Mouse (Mus musculus) MEL-GATA-1-ER (cell line): Measurements from ENCODE around the gene Notch4.
A peak's percentile ranks its signal among the peaks of the same experiment; 100 is the strongest.
"Not testable (repeated sequence)": the region's sequence is repeated elsewhere in the genome, so short reads cannot be mapped to it uniquely, and the experiment has no call there.

ENCODE experiments used
- DNase-seq: peaks from one replicate; pipeline ENCODE4 v3.0.0-alpha.2; 2012; ENCODE audit warnings: low read depth; ENCODE audit errors: extremely low read depth

Notch4 gene

DNA sequence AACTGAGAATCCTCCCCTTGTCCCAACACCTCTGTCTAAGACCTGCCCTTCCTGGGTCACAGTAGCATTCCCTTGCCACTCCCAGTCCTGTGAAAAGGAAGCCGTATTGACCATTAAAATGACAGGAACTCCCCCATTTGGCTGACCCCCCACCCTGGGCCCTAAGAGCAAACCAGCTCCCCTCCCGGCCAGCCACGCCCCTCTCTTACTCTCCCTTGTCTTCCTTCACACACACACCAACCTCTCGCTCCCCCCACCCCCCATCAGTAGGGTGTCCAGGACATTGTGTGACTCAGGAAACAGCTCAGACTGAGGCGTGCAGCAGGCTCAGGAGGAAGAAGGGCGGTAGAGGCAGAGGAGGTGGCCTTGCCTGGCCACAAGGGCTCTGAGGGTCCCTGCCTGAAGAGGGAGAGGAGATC is at the start of gene Notch4:
Gene Notch4, plus strand, starts transcription at position 266 of the 419 bp plus-strand sequence.
- no peak for DNase-seq

DNA sequence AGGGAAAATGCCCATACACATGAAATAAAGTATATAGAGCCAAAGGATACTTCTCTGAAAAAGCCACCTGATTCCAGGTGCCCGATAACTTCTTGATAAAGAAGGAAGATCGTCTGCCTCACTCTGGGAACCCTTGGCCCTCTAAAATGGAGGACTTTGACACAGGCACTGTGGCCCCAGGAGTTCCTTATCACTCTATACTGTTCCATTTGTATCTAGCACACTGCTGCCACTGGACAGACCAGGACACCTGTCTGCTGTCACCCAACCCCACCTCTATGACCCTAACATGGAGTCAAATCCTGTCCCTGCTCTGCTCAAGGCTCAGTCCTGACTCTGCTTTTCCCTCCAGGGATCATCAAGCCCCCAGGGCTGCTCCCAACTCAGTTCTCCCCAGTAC is 47.6 kb upstream of the Notch4 start:
- DNase-seq = no peak

DNA sequence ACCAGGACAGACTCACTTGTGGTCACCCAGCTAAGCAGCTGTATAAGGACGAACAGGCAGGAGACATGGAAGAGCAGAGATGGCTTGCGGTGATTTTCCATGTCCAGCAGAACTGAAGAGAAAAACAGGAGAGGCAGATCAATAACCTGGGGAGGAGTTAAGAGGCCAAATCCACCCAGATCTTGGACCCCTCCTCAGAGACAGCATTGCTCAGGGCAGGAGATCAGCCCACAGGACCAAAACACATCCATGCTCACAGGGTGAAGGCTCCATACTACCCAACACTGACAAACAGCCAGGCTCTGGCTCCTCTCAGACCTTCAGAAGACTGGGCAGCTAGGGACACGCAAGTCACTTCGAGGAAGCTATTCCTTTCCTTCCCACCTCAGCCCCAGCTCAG is 46.8 kb upstream of the Notch4 start, which contains the start of gene Btnl6:
Gene Btnl6, minus strand, starts transcription at position 101 of the 400 bp plus-strand sequence.
- DNase-seq = no peak

DNA sequence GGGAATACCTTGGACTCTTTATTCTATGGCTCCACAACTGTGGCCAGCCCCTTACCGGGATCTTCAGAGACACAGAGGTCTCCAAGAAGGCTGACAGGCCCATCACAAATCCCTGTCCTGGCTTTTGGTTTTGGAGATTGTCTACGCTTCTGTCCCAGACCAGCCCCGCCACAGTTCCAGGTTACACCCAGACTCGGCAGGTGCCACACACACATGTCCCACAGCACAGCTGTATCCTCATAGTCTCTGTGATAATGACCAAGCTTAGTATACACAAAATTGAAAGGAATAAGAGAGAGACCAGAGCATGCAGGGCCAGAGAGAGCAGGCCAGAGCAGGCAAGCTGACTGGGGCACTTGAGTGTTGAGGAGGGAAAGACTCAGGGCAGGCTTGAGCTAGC is 46.3 kb upstream of the Notch4 start:
- DNase-seq = no peak

DNA sequence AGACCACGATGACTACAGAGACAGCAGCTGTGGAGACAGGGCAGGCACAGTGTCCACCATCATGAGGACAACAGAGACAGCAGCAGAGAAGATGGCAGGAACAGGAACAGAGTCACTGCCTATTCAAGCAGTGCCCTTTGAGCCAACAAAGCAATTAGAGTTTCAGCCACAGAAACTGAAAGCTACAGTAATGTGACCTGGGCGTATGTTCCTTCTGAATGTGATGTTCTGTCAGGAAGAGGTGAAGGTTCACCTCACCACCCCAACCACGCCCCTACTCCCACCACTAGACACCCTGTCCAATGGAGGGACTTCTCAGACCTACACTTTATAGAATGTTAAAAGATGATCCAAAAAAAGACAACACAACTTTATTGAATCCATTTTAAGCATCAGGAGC is 45.5 kb upstream of the Notch4 start:
- not testable (repeated sequence) for DNase-seq

DNA sequence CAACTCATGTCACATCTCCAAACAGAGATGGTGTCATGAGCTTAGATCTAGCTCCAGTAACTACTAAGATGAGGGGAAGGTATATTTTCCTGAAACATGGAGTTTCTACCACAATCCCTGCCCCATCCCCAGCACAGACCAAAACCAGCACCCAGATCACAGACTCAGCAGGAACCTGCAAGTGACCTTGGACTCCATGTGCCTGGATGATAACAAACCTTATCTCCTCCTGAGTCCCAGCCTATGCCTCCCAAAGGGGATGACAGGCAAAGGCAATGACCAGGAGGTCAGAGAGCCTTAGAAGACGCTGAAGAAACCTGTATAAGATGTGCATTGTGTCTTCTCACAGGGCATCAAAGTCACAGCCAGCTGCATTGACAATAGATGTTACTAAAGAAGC is 45.1 kb upstream of the Notch4 start:
- DNase-seq = no peak

DNA sequence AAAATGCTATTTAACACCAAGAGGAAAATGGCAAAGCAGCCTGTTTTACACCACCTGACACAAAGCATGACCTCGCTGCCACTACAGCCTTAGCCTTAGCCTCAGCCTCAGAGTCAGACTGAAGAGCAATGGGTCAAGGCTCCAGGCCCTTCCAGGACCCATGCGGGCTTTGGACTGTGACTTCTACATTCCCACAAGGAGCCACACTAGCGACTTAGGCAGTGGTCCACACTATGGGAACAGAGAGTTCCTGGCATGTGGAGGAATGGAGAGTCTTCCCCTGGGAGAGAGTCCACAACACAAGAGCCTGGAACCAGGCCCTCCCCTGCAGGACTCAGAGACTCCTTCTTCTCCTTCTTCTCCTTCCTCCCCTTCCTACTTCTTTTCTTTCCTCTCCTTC is 31.4 kb upstream of the Notch4 start:
- no peak for DNase-seq

DNA sequence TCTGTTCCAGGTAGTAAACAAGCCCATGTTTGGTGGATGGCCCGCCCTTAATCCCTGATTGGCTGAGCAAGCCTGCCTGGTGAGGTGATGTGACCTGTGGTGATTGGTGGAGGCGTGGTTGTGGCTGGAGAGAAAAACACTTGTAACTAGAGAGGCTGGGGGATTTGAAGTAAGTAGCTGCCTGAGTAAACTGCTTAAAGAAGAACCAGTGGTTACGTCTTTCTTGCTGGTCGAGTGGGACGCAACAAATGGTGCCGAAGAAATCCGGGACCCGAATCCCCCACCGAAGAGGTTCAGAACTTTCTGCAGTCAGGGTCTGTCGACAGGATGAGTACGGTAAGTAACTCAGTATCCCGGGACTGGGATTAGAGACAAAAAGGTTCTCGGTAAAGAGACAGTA is 20.5 kb upstream of the Notch4 start:
- not testable (repeated sequence) for DNase-seq

DNA sequence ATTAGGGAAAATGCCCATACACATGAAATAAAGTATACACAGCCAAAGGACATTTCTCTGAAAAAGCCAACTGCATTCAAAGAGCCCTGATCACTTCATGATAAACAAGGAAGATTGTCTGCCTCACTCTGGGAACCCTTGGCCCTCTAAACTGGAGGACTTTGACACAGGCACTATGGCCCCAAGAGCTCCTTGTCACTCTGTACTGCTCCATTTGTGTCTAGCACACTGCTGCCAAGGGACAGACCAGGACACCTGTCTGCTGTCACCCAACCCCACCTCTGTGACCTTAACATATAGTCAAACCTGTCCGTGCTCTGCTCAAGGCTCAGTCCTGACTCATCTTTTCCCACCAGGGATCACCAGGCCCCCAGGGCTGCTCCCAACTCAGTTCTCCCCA is 17.3 kb upstream of the Notch4 start:
- no peak for DNase-seq

DNA sequence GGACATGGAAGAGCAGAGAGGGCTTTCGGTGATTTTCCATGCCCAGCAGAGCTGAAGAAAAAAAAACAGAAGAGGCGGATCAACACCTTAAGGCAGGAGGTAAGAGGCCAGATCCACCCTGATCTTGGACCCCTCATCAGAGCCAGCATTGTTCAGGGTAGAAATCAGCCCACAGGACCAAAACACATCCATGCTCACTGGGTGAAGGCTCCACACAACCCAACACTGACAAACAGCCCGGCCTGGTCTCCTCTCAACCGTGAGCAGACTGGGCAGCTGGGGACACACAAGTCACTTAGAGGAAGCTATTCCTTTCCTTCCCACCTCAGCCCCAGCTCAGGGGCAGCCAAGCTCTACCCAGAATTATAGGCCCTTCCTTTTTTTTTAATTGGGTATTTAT is 16.5 kb upstream of the Notch4 start:
- no peak for DNase-seq

DNA sequence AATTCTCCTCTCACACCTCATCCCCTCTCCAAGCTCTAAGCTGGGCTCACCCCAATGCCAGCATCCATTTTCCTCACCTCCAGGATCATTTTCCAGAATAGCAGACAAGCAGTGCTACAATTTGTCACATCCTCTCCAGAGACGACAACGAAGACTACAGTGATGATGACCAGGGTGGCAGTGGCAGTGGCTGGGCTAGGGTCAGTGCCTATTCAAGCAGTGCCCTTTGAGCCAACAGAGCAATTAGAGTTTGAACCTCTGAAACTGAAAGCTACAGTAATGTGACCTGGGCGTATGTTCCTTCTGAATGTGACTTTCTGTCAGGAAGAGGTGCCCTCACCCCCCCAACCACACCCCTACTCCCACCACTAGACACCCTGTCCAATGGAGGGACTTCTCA is 14.9 kb upstream of the Notch4 start:
- DNase-seq = no peak

DNA sequence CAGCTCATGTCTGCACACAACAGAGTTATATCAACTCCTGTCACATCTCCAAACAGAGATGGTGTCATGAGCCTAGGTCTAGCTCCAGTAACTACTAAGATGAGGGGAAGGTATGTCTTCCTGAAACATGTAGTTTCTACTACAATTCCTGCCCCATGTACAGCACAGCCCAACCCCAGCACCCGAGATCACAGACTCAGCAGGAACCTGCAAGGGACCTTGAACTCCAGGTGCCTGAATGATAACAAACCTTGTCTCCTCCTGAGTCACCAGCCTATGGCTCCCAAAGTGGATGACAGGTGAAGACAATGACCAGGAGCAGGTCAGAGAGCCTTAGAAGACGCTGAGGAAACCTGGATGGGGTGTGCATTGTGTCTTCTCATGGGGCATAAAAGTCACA is 14.2 kb upstream of the Notch4 start:
- DNase-seq = no peak

DNA sequence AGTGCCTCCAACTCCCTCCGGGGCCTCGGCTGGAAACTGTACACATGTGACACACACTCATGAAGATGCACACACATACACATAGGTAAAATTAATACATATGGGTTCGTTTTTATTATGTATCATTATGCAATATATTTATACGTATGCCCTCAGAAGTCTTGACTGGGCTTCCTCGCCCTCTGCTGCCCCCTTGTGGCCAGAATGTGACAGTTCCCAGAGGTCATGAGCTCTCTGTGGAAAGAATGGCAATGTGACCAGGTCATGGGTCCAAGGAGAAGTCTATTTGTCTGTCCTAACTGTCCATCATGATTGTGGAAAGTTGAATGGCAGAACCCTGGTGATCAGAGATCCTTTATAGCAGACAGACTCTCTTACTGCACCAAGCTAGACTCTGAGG is 8.6 kb upstream of the Notch4 start:
- peak; percentile 39 for DNase-seq

DNA sequence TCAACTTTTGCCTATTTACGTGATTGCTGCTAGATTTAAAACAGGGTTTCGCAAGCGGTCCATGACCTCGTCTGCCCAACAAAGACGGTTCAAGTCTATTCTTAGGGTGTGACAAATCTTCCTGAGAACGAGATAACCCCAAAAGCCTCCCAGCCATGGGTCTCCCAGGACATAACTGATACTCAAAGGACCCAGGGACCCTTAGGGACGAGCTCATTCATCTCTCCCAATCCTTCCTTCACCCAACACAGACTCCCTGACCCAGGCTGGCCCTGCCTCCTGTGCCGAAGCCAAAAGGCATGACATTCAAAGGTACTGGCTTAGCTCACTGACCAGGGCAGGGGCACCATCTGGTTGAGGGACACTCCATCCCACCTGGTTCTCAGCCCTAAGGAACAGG is 7.7 kb upstream of the Notch4 start:
- DNase-seq = no peak

DNA sequence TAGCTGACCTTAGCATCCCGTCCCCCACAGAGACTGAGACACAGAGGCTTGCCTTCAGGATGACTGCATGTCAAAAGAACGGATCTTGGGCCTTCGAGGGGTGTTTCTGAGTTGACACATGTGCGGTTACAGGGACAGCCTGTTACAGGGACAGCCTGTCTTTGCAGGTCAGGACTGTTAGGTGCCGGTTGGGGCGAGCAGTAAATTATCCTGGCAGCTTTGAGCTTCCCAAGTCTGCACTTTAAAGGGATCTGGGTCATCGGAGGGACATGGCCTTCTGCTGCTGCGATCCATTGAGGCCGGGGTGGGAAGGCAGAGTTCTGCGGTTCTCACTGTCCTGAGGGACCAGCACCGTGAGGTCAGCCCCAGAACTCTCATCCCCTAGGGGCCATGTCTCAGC is 6.7 kb upstream of the Notch4 start:
- DNase-seq = no peak

DNA sequence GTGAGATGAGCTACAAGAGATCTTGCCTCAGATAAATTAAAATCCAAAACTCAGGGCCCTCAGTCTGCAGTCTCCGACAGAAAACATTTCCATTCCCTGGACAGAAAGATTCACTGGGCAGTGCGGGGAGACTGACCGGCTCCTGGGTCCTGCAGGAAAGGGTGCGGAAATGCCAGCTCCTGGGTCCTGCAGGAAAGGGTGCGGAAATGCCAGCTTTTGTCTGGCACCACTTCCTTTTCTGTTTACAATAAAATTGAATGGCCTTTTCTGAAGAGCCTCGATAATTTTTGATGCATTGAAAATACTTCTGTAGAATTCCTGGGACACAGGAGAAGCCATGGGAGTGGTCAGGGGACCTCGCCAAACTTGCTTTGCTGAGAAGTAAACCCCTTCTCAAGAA is 5.0 kb upstream of the Notch4 start:
- DNase-seq = no peak

DNA sequence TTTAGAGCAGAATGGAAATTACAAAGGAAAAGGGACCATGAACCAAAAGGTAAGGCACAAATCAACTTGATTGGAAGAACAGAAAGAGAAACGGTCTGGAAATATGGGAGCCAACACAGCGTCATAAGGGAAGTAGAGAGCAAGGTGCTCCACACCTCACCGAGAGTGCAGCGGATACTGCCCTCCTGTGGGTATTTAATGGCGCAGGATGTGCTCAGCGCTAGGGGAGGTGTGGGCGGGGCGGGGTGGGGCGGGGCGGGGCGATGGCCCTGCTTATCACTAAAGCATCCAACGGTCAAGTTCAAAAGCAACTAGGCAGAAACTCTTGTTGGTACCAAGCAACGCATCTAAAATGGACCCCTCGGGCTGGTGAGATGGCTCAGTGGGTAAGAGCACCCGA is 4.2 kb upstream of the Notch4 start:
- DNase-seq = peak; percentile 39

DNA sequence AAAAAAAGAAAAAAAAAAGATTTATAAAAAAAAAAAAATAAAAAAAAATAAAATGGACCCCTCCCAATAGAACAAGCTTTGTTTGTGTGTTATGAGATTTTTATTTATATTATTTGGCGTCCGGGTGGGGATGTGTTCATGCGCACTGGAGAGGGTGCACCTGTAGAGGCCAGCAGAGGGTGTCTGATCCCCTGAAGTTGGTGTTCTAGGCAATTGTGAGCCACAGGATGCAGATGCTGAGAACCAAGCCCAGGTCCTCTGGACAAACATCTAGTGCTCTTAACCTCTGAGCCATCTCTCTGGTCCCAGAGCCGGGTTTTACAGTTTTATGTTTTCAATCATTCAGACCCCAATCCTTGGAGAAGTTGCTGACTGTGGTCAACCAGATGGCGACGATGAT is 3.6 kb upstream of the Notch4 start:
- DNase-seq = peak; percentile 56

DNA sequence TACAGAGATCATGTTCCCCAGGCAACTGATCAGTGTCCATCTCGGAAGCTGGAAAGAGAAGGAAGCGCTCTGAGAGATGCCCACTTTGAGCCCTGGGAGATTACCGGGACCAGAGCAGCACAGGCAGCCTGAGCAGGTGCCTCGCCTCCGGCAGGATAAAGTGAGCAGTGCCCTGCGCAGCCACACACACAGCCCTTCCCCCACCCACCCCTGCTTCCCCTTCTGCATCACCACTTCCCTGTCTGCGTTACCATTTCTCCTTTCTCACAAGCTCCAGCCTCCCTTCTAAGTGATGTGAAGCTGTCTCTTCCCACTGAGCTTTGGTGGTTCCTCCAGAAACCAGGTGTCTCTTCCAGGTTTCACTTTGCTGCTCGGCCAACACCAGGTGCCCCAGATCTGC is 2.9 kb upstream of the Notch4 start:
- peak; percentile 85 for DNase-seq

DNA sequence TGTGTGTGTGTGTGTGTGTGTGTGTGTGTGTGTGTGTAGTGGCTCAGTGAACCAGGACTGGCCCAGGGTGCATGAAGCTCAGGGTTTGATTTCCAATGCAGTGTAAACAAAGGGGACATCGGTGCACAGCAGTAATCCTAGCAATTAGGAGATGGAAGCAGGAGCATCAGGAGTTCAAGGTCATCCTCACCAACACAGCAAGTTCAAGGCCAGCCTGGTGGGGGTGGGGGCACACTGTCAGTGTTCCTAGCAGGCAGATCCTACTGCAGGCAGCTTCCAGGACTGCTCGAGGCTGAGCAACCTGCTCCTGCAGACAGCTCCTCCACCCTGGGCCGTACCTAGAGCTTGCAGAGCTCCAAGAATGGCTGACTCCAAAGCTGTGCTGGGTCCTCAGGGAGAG is 1.5 kb upstream of the Notch4 start:
- no peak for DNase-seq

DNA sequence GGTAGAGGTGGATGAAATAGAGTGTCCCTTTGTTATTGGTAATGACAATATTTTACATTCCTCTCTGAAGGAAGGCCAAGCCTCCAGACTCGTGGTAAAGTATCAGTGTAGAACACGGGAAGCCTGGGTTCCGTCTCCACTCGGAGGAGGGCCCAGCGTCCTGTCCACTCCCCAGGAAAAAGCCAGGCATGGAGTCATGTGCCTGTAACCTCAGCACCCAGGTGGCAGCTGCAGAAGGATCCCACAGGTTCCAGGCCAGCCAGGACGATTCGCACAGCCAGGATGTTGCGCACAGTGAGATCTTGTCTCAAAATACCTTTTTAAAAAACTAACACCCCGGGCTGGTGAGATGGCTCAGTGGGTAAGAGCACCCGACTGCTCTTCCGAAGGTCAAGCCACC is 714 bp upstream of the Notch4 start:
- DNase-seq = no peak

DNA sequence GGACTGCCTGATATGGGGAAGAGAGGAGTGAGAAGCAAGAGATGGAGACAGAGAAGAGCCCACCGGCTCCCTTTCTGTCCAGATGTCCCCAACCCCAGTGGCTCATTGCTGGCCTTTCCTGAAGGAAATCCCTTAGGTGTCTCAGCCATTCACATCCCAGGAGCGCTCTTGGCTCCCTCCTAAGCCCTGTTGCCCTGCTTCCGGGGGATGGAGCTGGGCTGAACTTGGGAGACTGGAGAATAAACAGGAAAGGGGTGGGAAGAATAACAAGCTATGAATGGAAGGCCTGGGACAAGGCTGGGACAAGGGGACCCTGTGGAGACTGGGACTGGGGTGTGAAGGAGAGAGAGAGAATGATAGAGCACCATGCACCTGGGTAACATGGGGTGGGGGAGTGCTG is 728 bp downstream of the Notch4 start:
- no peak for DNase-seq

DNA sequence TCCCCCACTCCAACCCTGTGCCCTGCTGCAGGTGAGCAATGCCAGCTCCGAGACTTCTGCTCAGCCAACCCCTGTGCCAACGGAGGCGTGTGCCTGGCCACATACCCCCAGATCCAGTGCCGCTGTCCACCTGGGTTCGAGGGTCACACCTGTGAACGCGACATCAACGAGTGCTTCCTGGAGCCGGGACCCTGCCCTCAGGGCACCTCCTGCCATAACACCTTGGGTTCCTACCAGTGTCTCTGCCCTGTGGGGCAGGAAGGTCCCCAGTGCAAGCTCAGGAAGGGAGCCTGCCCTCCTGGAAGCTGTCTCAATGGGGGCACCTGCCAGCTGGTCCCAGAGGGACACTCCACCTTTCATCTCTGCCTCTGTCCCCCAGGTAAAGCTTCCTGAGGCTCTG is 3.2 kb downstream of the Notch4 start:
- DNase-seq = no peak

DNA sequence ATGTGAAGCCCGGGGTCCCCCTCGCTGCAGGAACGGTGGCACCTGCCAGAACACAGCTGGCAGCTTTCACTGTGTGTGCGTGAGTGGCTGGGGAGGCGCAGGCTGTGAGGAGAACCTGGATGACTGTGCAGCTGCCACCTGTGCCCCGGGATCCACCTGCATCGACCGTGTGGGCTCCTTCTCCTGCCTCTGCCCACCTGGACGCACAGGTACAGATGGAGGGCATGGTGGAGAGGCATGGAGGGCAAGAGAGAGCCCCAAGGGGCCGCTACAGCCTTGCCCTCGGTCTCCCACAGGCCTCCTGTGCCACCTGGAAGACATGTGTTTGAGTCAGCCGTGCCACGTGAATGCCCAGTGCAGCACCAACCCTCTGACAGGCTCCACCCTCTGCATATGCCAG is 4.4 kb downstream of the Notch4 start:
- no peak for DNase-seq
